Mouse (Mus musculus): ENCODE data around the gene Rab8b.
"Not testable (repeated sequence)": the region's sequence is repeated elsewhere in the genome, so short reads cannot be mapped to it uniquely, and the experiment has no call there.

Gene Rab8b

DNA sequence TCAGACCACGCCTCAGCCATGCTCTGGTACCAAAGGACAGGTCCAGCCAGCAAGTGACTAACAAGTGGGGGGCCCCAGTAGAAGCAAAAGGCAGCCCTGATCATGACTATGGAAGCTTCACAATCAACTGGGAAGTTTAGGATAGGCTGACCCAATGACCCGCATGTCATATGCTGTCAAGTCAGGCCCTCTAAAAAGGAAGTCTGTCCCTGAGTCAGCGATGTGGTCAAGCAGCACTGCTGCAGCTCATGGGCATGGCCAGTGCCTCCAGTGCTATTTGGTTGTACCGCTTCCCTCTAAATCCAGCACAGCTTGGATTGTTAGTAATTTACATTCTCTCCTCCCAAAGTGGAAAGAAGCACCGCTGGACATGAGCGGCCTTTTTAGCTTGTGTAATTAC lies 32.7 kb downstream of the Rab8b start:
- peak; percentile 30 for DNase-seq (ENCODE audit: low spot score)

DNA sequence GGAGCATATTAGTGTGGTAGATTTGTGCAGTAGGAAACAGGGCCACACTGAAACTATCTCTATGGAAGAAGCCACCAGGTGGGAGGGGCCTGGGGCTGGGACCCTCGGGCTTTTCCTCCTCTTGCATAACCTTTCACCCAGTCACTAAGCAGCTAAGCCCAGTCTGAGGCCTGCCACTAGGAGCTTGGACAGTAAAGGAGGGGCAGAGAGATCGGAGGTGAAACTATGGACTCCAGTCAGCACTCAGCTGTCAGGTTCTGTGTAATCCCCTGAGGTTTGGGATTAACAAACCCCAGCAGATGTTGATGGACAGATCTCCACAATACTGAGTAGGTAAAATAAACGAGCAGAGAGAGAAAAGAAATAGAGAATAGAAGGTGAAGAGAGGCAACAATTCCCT lies 33.1 kb downstream of the Rab8b start:
- DNase-seq (ENCODE audit: low spot score), result no peak

DNA sequence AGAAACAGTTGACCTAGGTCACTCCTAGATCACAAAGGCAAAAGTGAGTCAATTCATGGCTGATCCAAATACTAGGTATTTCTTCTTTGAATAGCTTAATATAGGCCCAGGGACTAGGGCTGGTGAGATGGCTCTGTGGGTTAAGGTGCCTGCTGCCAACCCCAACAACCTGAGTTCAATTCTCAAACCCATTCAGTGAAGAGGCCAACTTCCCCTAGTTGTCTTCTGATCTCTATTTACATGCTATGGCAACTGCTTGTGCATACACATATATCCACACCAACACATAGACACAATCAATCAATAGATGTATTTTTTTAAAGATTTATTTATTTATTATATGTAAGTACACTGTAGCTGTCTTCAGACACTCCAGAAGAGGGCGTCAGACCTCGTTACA lies 34.9 kb downstream of the Rab8b start:
- DNase-seq (ENCODE audit: low spot score), result no peak

DNA sequence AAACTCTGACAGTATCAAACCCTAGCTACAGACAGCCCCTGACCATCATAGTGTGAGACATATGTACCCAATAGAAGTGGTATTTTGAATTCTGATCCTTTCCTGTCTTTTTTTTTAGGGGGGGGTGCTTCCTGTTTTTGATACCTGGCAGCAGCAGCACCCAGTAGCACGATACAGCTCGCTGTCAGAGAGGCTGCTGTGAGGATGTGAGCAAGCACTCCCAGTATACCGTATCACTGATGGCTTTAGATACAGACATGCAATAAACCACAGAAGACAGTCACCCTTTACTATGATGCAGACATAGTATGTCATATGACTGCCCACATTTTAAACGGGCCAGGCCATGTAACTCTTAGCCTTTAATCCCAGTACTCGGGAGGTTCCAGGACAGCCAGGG lies 36.0 kb downstream of the Rab8b start:
- DNase-seq (ENCODE audit: low spot score), result no peak

DNA sequence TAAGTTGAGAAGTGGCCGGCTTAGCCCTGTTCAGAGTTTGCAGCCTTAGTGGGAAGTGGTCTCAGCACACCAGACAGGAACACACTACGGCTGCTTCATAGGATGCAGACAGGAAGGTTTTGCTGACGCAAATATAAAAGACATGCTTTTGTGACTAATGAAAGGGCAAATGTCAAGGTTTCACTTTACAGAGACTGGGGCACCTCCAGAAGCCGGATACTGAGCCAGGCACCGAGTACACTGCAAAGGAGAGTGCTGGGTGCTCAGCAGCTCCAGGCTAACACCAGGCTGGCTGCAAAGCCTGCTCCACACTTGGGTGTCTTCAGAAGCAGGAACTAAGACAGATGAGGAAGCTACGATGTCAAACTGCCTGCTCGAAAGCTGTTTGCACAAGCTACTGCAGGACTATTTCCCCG lies 37.1 kb downstream of the Rab8b start:
- peak; percentile 19 for DNase-seq (ENCODE audit: low spot score)

DNA sequence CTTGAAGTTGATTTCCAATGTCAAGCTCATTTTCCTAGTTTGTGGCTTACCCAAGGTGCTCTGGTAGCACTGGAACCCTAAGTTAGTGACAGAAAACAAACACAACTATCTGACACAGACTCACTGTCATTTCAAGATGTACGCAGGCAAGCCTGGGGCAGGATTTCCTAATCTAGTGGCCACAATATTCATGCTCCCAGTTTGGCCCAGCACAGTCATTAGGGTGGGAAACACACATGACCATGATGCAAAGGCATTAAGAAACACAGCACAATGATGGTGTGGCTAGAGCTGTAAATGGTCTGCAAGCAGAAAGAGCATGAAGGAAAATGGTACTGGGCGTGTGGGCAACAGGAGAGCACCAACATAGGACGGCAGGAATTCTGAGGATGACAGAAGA lies 37.6 kb downstream of the Rab8b start:
- DNase-seq (ENCODE audit: low spot score), result no peak

- no peak for DNase-seq (ENCODE audit: low spot score)
These were observed 38.7 kb downstream of the Rab8b start for GRCm38 (mm10) chr9:66880752-66881151.

DNA sequence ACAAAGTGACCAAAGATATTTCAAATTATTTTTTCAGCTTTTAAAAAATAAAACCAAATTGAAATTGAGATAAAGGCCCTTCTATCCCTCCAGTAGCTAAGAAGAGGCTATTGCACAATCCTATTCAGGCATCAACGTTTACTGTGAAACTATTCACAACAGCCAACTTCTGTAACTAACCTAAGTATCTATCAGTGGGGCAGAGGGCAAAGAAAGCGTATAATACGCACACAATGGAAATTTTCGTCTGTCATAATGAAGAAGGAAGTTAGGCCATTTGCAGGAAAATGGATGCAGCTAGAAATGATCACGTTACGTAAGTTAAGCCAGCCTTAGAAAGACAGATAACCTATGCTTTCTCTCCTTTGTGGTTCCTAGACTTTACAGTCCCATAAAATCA lies 40.0 kb downstream of the Rab8b start:
- no peak for DNase-seq (ENCODE audit: low spot score)

DNA sequence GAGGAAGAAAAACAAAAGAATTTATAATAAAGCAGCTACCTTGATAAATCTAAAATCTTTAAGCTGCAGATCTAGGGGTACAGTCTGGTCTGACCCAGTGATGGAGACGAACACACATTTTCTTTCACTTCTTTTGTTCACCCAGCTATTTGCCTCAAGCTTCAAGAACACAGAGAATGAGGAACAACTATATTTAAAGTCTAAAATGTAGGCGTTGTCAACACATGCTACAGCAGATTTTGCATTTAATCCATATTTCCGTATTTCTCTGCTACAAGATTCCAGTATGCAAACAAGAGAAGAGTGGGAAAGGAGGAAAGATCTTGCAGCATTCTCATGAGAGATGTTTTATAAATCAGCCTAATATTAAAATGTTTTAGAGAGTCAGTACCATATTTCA lies 40.6 kb downstream of the Rab8b start:
- DNase-seq (ENCODE audit: low spot score), result no peak

DNA sequence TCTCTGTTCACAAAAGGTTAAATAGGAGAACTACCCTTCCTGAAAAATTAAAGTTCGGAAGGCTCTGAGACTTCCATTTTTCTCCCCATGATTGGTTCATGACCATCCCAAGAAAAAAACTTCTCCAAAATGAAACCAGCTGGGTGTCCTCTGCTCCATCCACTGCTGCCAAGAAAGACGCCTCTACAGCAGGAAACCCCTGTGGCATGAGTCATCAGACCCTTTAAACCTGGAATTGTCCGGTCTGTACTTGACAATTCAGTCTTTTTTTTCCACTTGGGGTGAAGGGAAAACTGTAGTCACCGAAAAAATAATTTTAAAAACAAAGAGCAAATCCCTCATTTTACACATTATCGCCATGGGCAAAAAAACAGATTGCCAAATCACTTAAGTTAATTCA lies 42.9 kb downstream of the Rab8b start:
- no peak for DNase-seq (ENCODE audit: low spot score)

GRCm38 (mm10) chr9:66874297-66874696 lies 45.2 kb downstream of the Rab8b start:
- DNase-seq (ENCODE audit: low spot score), result no peak

GRCm38 (mm10) chr9:66873531-66873930 lies 46.0 kb downstream of the Rab8b start:
- no peak for DNase-seq (ENCODE audit: low spot score)

DNA sequence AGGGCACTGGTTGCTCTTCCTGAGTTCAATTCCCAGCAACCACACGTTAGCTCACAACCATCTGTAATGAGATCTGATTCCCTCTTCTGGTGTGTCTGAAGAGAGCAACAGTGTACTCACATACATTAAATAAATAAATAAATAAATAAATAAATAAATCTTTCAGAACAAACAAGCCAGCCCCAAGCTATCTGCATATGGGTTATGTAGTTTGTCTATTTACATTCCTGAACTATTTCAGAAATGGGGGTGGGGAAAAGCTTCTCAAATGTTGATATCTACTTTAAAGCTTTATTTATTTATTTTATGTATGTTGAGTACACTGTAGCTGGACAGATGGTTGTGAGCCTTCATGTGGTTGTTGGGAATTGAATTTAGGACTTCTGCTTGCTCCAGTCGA lies 46.5 kb downstream of the Rab8b start:
- DNase-seq (ENCODE audit: low spot score), result not testable (repeated sequence)

DNA sequence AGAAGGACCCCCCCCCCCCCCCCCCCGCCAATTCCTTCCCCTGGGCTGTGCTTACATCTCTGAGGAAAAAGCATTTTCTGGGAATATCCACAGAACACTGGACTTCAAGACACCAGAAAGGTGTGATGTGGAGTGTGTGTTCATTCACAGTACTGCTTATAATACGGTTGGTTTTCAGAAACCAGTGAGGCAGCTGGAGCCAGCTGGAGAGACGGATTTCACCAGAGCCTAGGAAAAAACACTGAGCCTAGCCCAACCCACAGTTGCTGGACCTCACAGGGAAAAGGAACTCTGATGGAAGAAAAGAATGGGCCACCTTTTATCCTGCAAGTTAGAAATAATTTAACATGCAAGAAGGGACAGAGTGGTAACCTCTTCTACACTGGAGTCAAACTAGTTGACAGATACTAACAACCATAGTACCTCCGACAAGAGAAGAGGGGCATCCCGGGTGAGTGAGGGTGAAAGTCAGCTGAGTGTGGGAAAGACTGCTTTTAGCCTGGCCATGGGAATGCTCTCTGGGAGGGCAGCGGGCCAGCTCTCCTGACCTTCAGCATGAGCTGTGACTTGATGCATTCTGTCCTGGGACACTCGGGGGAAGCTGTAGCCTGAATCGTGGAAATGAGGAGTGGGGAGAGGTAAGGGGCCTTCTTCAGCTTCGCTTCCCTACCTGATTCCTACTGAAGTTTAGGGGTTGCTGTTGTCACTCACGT lies 47.3 kb downstream of the Rab8b start:
- DNase-seq (ENCODE audit: low spot score), result no peak

GRCm38 (mm10) chr9:66864708-66865107 lies 54.8 kb downstream of the Rab8b start:
- no peak for DNase-seq (ENCODE audit: low spot score)

- no peak for DNase-seq (ENCODE audit: low spot score)
These were observed 56.0 kb downstream of the Rab8b start for GRCm38 (mm10) chr9:66863456-66863855.

DNA sequence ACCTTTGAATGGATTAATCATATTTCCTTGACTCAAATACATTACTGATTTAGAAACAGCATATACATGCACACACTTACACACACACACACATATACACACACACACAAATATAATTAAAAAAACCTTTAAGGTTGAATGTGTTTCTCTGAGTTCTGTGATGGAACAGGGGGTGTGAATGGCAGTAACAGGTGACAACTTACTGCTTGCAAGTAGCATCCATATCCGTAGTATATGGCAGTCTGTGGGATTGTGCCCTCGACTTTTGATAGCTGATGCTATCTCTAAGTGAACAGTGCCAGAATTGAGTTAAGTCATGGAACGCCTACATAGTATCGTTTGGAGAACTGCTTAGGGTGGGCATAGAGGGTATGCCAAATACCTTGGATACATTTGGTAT lies 57.3 kb downstream of the Rab8b start:
- DNase-seq (ENCODE audit: low spot score), result no peak

DNA sequence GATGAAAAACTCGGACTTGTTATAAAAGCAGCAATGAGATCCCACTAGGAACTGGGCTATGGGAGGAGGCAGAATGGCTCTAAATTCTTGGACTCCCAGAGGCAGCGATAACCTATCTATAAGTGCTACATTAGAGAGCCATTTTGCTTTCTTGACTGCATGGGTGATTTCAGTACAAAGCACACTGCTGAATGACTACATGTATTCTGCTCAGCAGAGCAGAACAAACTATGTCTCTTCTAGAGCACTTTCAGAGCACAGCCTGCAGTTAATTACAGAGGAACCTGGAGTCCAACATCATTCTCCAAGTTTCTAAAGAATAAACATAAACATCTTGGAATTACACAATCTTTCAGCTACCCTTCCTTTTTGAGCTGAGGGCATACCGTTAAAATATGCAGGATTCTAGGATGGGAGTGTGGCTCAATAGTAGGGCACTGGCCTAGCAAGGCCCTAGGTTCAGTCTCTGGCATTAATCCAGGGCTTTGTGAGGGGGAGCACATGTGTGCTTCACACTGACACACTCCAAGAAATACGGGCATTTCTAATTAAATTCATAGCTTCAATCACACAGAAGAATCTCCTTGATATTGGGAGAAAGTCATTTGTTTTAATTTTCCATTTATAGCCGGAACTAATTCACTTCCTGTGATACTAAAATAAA lies 58.3 kb downstream of the Rab8b start:
- DNase-seq (ENCODE audit: low spot score), result no peak

DNA sequence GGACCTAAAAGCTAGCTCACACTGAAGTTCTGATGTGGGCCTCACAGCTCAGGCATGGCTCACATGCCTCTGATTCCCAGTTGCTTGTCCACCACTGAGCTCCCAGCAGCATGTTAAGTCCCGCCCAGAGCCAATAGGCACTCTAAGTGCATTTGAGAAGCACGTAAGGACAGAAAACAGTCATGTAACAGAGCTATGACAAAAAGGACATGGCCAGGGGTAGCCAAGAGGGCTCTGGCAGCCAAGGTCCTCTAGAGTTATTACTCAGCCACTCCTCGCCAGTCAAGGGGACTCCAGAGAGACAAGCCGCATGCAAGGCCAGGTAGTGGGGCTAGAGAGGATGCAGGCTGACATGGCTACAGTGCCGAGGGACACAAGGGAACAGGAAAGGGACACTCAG lies 60.0 kb downstream of the Rab8b start:
- no peak for DNase-seq (ENCODE audit: low spot score)

DNA sequence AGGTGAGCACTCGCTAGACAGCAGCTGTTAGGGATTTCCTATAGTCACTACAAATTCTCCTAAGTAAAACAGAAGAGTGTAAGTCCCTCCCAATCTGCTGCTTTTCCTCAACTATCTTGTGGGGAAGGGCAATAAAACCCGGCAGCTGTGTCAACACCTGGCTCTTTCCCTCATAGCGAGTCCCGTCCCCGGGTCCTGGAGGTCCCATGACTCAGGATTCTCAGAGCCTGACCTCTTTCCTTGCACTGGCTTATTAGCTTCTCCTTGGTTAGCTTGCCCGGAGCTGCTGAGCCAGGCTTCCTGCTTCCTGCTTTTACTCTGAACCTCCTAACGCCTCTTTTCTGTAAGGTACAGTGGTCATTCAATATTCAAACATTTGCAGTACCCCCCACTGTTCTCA lies 63.6 kb downstream of the Rab8b start:
- peak; percentile 51 for DNase-seq (ENCODE audit: low spot score)

DNA sequence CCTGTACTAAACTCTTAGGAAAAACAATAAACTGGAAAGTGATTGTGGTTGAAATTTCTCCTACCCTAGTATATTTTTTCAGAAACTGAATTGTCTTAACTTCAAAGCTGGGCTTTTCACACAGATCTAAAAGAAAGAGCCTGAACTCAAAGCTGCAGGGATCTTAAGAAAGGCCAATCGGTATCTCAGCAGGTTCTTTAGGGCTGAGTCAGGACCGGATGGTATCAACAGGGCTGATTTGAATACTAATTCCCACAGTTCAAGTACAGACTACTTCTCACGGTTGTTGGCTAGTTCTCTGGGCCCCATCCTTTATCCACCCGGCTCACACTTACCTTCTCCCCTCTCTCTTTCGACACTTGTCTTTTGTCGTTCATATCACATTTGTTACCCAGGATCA lies 66.9 kb downstream of the Rab8b start:
- no peak for DNase-seq (ENCODE audit: low spot score)

DNA sequence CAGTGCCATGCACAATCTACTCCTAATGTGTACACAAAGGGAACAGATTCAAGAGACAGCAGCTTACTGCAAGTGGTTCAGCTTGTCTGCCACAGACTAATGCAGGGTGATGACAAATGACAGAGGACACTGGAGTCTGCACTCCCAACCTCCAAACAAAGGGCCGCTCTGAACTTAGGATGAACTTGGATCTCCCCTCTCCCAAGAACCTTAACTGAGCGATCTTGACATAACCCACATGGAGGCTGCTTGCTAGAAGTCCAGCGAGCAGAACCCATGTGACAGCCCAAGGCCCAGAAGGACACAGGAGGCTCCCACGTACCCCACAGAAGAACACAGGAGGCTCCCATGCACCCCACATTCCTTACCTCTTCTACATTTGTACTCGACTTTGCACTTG lies 68.5 kb downstream of the Rab8b start:
- peak; percentile 35 for DNase-seq (ENCODE audit: low spot score)

DNA sequence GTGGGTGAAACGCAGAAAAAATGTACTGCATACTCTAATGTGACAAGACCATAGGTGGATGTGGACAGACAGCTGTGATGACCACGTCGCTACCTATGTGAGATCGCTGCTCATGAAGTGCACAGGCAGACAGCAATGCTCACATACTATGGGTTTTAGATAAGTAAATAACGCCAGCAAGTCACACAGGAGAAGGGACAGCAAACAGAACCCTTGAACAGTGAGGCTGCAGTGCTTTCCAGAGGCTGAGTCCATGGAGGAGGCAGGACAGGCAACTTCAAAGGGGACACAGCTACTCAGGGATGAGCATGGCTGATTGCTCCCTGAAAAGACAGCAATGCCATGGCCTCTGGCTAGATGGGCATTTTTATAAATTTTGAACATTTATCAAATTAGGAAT lies 72.7 kb downstream of the Rab8b start:
- no peak for DNase-seq (ENCODE audit: low spot score)

GRCm38 (mm10) chr9:66835097-66835480 lies 84.4 kb downstream of the Rab8b start:
- no peak for DNase-seq (ENCODE audit: low spot score)
